In the genomic region with DNA sequence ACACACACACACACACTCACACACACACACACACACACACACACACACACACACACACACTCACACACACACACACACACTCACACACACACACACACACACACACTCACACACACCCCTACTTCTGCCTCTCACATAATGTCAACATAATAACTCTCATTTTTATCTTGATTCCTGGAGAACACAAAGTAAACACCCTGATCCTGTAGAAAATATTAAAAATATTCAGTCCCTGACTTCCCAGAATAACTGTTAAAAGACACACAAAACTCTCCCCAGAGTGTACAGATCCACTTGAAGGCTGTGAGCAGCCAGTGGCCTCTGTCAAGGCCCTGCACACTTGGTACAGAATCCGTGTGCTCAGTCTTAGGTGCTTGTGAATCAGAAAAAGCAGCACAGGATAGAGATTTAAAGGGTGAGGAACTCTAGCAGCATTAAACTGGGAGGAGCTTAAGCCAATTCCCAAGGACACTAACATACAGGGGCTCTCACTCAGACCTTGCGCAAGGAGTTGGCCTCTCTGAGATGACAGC, we compare ENCODE assay signal across 22 mouse cellular contexts. TPM values are rescaled to one million over a fixed set of nuclear protein-coding genes. Genes with fewer than 3 reads are reported as not detected.
DNase-seq lines count a peak whose midpoint lies in the region; ATAC-seq and TF ChIP-seq lines count a peak whose summit lies in the region.
"Had no signal": no experiment of that assay in that cellular context is flagged by ENCODE, and none has a peak within 500 bp of the region (broad histone marks: within the 10 kb centered on the region; RNA-seq: fewer than 3 reads in every experiment).

No protein-coding gene starts in this region.

- no peak for DNase-seq in heart, postnatal 0 days (ENCODE audit: low spot score)
- DNase-seq in lung, postnatal 36 days, result no peak
- DNase-seq in Patski (ENCODE audit: low read depth, low spot score), result no peak
- DNase-seq in stomach, postnatal 0 days (ENCODE audit: low spot score), result no peak
- DNase-seq: adrenal gland, adult 8-10 months; cerebellum, adult 9-11 months; gastrocnemius, adult 2 months; kidney, postnatal 4 days; layer of hippocampus, adult 9-11 months; left cerebral cortex, postnatal 4 days; liver; lung, adult 18-20 months; right cerebral cortex, adult 18-20 months; thymus, postnatal 36 days had no signal

- no peak overlapping the region for H3K9ac ChIP-seq in heart, postnatal 0 days (replicated peaks; ENCODE audit: low read depth, low read length)
- no peak overlapping the region for H3K9ac ChIP-seq in heart, embryonic 11.5 days (ENCODE audit: low read depth, low read length)
- H3K9ac ChIP-seq in lung, embryonic 16.5 days (ENCODE audit: low read length), result no peak overlapping the region
- no peak overlapping the region for H3K9ac ChIP-seq in stomach, postnatal 0 days (ENCODE audit: low read length)
- H3K9ac ChIP-seq: embryonic facial prominence, embryonic 15.5 days; heart, embryonic 15.5 days; neural tube, embryonic 12.5 days had no signal

- no peak for ATAC-seq in heart, postnatal 0 days (ENCODE audit: insufficient read depth, low read depth)
- ATAC-seq in heart, embryonic 11.5 days (replicated peaks; ENCODE audit: insufficient number of reproducible peaks, low FRiP score, low TSS enrichment), result no peak
- ATAC-seq in lung, embryonic 16.5 days (ENCODE audit: low read depth), result peak; percentile 76
- peak; percentile 39 for ATAC-seq in Patski
- ATAC-seq in stomach, postnatal 0 days (ENCODE audit: low FRiP score, low TSS enrichment), result no peak
- no peak for ATAC-seq in megakaryocyte-erythroid progenitor cell, adult 5-6 weeks (replicated peaks; ENCODE audit: low FRiP score, low TSS enrichment, poor library complexity, severe bottlenecking)

- CTCF ChIA-PET in Patski (lab: Charles Lee), result no interaction called here

- H3K27ac ChIP-seq in heart, postnatal 0 days (ENCODE audit: low read depth), result peak overlapping the region; percentile 46; the same call in 1 of the 2 replicates
- H3K27ac ChIP-seq in heart, embryonic 11.5 days (ENCODE audit: low read depth, low read length), result no peak overlapping the region
- peak overlapping the region; percentile 68 for H3K27ac ChIP-seq in lung, embryonic 16.5 days (ENCODE audit: low read length)
- H3K27ac ChIP-seq in stomach, postnatal 0 days (replicated peaks), result 0 out of 2 replicates have a peak overlapping the region, but pooled peaks have one; percentile 4
- H3K27ac ChIP-seq: embryonic facial prominence, embryonic 15.5 days; forebrain, embryonic 10.5 days; gastrocnemius, adult 2 months; left cerebral cortex, adult 2 months; neural tube, embryonic 12.5 days had no signal

- H3K4me2 ChIP-seq in heart, postnatal 0 days (ENCODE audit: low read depth, low read length), result no peak overlapping the region
- H3K4me2 ChIP-seq in heart, embryonic 11.5 days, result no peak overlapping the region
- no peak overlapping the region for H3K4me2 ChIP-seq in lung, embryonic 16.5 days (ENCODE audit: low read depth, low read length)
- H3K4me2 ChIP-seq in stomach, postnatal 0 days (replicated peaks; ENCODE audit: low read depth), result no peak overlapping the region
- H3K4me2 ChIP-seq: embryonic facial prominence, embryonic 15.5 days; heart, embryonic 15.5 days; neural tube, embryonic 12.5 days had no signal

- TF ChIP-seq CTCF in heart, postnatal 0 days (IDR thresholded peaks at IDR 0.05; ENCODE audit: low read depth), result no peak
- no peak for TF ChIP-seq CTCF in Patski (IDR thresholded peaks at IDR 0.05)
- TF ChIP-seq CTCF in stomach, postnatal 0 days (IDR thresholded peaks at IDR 0.05; ENCODE audit: low read depth), result no peak

- in situ Hi-C loops in Patski (cut with MboI; ENCODE audit: low pct_unique_long_range_greater_than_20kb), result loop anchor here (25.0 kb wide), 1 partner anchor 403 kb away; no protein-coding TSS in a partner anchor

- H3K27me3 ChIP-seq in heart, postnatal 0 days (ENCODE audit: control insufficient read depth, insufficient read depth, low read length), result no peaks in the 10 kb centered on the region
- no peaks in the 10 kb centered on the region for H3K27me3 ChIP-seq in heart, embryonic 11.5 days (ENCODE audit: control insufficient read depth, insufficient read depth, low read length)
- no peaks in the 10 kb centered on the region for H3K27me3 ChIP-seq in lung, embryonic 16.5 days (ENCODE audit: control insufficient read depth, insufficient read depth, low read depth, low read length)
- no peaks in the 10 kb centered on the region for H3K27me3 ChIP-seq in Patski
- H3K27me3 ChIP-seq in stomach, postnatal 0 days (ENCODE audit: control insufficient read depth, insufficient read depth, low read length), result no peaks in the 10 kb centered on the region
- H3K27me3 ChIP-seq: embryonic facial prominence, embryonic 15.5 days; heart, embryonic 15.5 days; neural tube, embryonic 12.5 days had no signal

- no peak overlapping the region for H3K4me3 ChIP-seq in heart, postnatal 0 days (ENCODE audit: low read depth, low read length)
- H3K4me3 ChIP-seq in heart, embryonic 11.5 days (ENCODE audit: low read depth, low read length), result no peak overlapping the region
- no peak overlapping the region for H3K4me3 ChIP-seq in lung, embryonic 16.5 days (ENCODE audit: low read length)
- no peak overlapping the region for H3K4me3 ChIP-seq in stomach, postnatal 0 days (ENCODE audit: low read depth, low read length)
- H3K4me3 ChIP-seq: embryonic facial prominence, embryonic 15.5 days; forebrain, embryonic 10.5 days; gastrocnemius, adult 2 months; heart, embryonic 15.5 days; left cerebral cortex, adult 2 months; neural tube, embryonic 12.5 days had no signal

- POLR2A ChIA-PET in Patski (lab: Charles Lee), result no interaction called here

- peaks cover 3% of the 10 kb centered on the region; the same call in 1 of the 2 replicates for H3K4me1 ChIP-seq in heart, postnatal 0 days (ENCODE audit: control insufficient read depth, insufficient read depth)
- no peaks in the 10 kb centered on the region for H3K4me1 ChIP-seq in heart, embryonic 11.5 days (ENCODE audit: control insufficient read depth, insufficient read depth, low read length)
- peaks cover 7% of the 10 kb centered on the region for H3K4me1 ChIP-seq in lung, embryonic 16.5 days (replicated peaks; ENCODE audit: control insufficient read depth, insufficient read depth, low read length)
- H3K4me1 ChIP-seq in stomach, postnatal 0 days (replicated peaks; ENCODE audit: control insufficient read depth, insufficient read depth), result no peaks in the 10 kb centered on the region
- H3K4me1 ChIP-seq: neural tube, embryonic 12.5 days had no signal

- TF ChIP-seq EP300 in heart, postnatal 0 days (IDR thresholded peaks at IDR 0.05; ENCODE audit: low read depth), result no peak
- TF ChIP-seq EP300 in stomach, postnatal 0 days (optimal IDR thresholded peaks at IDR 0.05), result no peak

- 87% methylated on average over 2 of the region's 2 CpGs for WGBS in heart, postnatal 0 days
- 81% methylated on average over 2 of the region's 2 CpGs for WGBS in heart, embryonic 11.5 days (ENCODE audit: insufficient replicate concordance)
- WGBS in lung, embryonic 16.5 days, result 67% methylated on average over 2 of the region's 2 CpGs
- 64% methylated on average over 2 of the region's 2 CpGs for WGBS in stomach, postnatal 0 days

- no peaks in the 10 kb centered on the region for H3K9me3 ChIP-seq in heart, postnatal 0 days (replicated peaks; ENCODE audit: control insufficient read depth, low read length)
- no peaks in the 10 kb centered on the region for H3K9me3 ChIP-seq in heart, embryonic 11.5 days (replicated peaks; ENCODE audit: control insufficient read depth, low read length)
- H3K9me3 ChIP-seq in lung, embryonic 16.5 days (ENCODE audit: control insufficient read depth, low read length), result no peaks in the 10 kb centered on the region
- no peaks in the 10 kb centered on the region for H3K9me3 ChIP-seq in stomach, postnatal 0 days (ENCODE audit: control insufficient read depth, low read length)
- H3K9me3 ChIP-seq: embryonic facial prominence, embryonic 15.5 days; forebrain, embryonic 10.5 days; heart, embryonic 15.5 days; neural tube, embryonic 12.5 days had no signal

- peaks cover 30% of the 10 kb centered on the region for H3K36me3 ChIP-seq in heart, postnatal 0 days (replicated peaks; ENCODE audit: control insufficient read depth, insufficient read depth, low read length)
- H3K36me3 ChIP-seq in heart, embryonic 11.5 days (ENCODE audit: control insufficient read depth, insufficient read depth, low read length), result peaks cover 18% of the 10 kb centered on the region
- peaks cover 31% of the 10 kb centered on the region for H3K36me3 ChIP-seq in lung, embryonic 16.5 days (ENCODE audit: control insufficient read depth, insufficient read depth, low read length)
- H3K36me3 ChIP-seq in stomach, postnatal 0 days (ENCODE audit: control insufficient read depth, insufficient read depth, low read length), result peaks cover 10% of the 10 kb centered on the region; the same call in 1 of the 2 replicates

RNA-seq across cellular contexts. Expression of a gene that starts 36.8 kb away (rescaled TPM):
- total RNA-seq in heart, postnatal 0 days (2014; rRNA removed; ENCODE audit: low replicate concordance), result 23.8 and 24.3 TPM in 2 replicates
- polyA plus RNA-seq in heart, postnatal 0 days (2015; fragmentation: Nextera tagmentation; extraction: Ambion mirVana), result 24.5 and 24.6 TPM in 2 replicates
- 29.6 and 34.4 TPM in 2 replicates for polyA plus RNA-seq in heart, embryonic 11.5 days (2014; fragmentation: Nextera tagmentation; extraction: Ambion mirVana)
- 47.7 and 47.9 TPM in 2 replicates for polyA plus RNA-seq in lung, embryonic 16.5 days (2015; fragmentation: Nextera tagmentation; extraction: Ambion mirVana)
- polyA plus RNA-seq in Patski (2021), result 34.5 TPM
- 15.5 and 15.6 TPM in 2 replicates for polyA plus RNA-seq in stomach, postnatal 0 days (2015; fragmentation: Nextera tagmentation; extraction: Ambion mirVana)
- total RNA-seq in megakaryocyte-erythroid progenitor cell, adult 5-6 weeks (2014; fragmentation: Nextera tagmentation), result 41.5 and 49.5 TPM in 2 replicates
- total RNA-seq in megakaryocyte-erythroid progenitor cell, adult 5-6 weeks (2017), result 78.4 and 88.4 TPM in 2 replicates

Comparison
In these comparisons a context has a peak if more than half of its experiments do, and no peak if none do; other contexts are left out.
1. ATAC-seq: peak in lung, embryonic 16.5 days (single experiment) and Patski (single experiment); none in heart, postnatal 0 days (single experiment), heart, embryonic 11.5 days (single experiment), stomach, postnatal 0 days (single experiment) and megakaryocyte-erythroid progenitor cell, adult 5-6 weeks (single experiment).